Mouse (Mus musculus) right cerebral cortex, adult 18-20 months (tissue): ENCODE data around the gene Tulp1.
A peak's percentile ranks its signal among the peaks of the same experiment; 100 is the strongest.
"Not testable (repeated sequence)": the region's sequence is repeated elsewhere in the genome, so short reads cannot be mapped to it uniquely, and the experiment has no call there.

Source experiments
- DNase-seq: peaks from one replicate; pipeline ENCODE4 v3.0.0; 2022; ENCODE audit warnings: mixed read lengths

Gene Tulp1

GRCm38 (mm10) chr17:28365122-28365521 is at the start of gene Tulp1:
Tulp1 (minus strand) TSS chr17:28365222.
- DNase-seq: no peak

- no peak for DNase-seq
Observed at GRCm38 (mm10) chr17:28411381-28411960, 46.4 kb upstream of the Tulp1 start.

GRCm38 (mm10) chr17:28410731-28411130 is 45.7 kb upstream of the Tulp1 start:
- DNase-seq: no peak

GRCm38 (mm10) chr17:28408251-28408918 is 43.4 kb upstream of the Tulp1 start:
- DNase-seq: no peak

GRCm38 (mm10) chr17:28407418-28408250 is 42.6 kb upstream of the Tulp1 start:
- peak; percentile 85 for DNase-seq

GRCm38 (mm10) chr17:28406471-28406870 is 41.4 kb upstream of the Tulp1 start:
- peak; percentile 46 for DNase-seq

- DNase-seq: not testable (repeated sequence)
Observed at GRCm38 (mm10) chr17:28404745-28405144, 39.7 kb upstream of the Tulp1 start.

GRCm38 (mm10) chr17:28404301-28404700 is 39.3 kb upstream of the Tulp1 start:
- no peak for DNase-seq

GRCm38 (mm10) chr17:28394994-28395393 is 30.0 kb upstream of the Tulp1 start:
- no peak for DNase-seq

GRCm38 (mm10) chr17:28394051-28394765 is 29.2 kb upstream of the Tulp1 start:
- no peak for DNase-seq

- no peak for DNase-seq
Observed at GRCm38 (mm10) chr17:28391568-28392432, 26.8 kb upstream of the Tulp1 start.

- no peak for DNase-seq
Observed at GRCm38 (mm10) chr17:28388534-28388933, 23.5 kb upstream of the Tulp1 start.

GRCm38 (mm10) chr17:28386150-28386905 is 21.3 kb upstream of the Tulp1 start:
- peak; percentile 80 for DNase-seq

- no peak for DNase-seq
Observed at GRCm38 (mm10) chr17:28384298-28384697, 19.3 kb upstream of the Tulp1 start.

GRCm38 (mm10) chr17:28380255-28380654 is 15.2 kb upstream of the Tulp1 start:
- DNase-seq: no peak

- no peak for DNase-seq
Observed at GRCm38 (mm10) chr17:28375592-28376061, 10.6 kb upstream of the Tulp1 start.

GRCm38 (mm10) chr17:28374494-28374893 is 9.5 kb upstream of the Tulp1 start:
- DNase-seq: no peak

GRCm38 (mm10) chr17:28373821-28374220 is 8.8 kb upstream of the Tulp1 start:
- DNase-seq: no peak

- no peak for DNase-seq
Observed at GRCm38 (mm10) chr17:28371941-28372340, 6.9 kb upstream of the Tulp1 start.

GRCm38 (mm10) chr17:28371286-28371685 is 6.3 kb upstream of the Tulp1 start:
- no peak for DNase-seq

GRCm38 (mm10) chr17:28369056-28369455 is 4.0 kb upstream of the Tulp1 start:
- DNase-seq: no peak
